Mouse (Mus musculus): ENCODE data around the gene Neurl1b.

The Neurl1b gene

GRCm38 (mm10) chr17:26414523-26415354, at the start of gene Neurl1b:
TSS of gene Neurl1b (plus strand) at chr17:26414829.
- DNase-seq (ENCODE audit: low spot score in 2 of 2): peak; percentile 44 to 52

DNA sequence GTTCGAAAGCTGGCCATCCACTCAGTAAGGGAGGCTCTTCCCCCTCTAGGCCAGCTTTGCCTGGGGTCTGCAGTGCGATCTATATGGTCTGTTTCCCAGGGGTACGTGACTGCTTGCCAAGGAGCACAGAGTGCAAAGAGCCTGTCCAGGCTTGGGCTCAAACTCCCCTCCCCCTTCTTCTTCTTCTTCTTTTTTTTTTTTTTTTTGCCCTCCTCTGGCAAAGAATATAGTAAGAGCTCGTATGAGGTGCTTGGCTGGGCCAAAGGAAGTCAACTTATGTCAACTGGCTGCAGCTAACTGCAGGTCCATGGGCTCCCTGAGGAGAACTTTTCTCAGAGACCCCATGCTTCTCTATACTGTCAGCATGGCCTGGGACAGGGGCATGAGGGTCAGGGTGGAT, 47.8 kb upstream of the Neurl1b start:
- DNase-seq (ENCODE audit: low spot score in 2 of 2): no peak

GRCm38 (mm10) chr17:26368336-26368992, 46.2 kb upstream of the Neurl1b start:
- peak in 1 of 2 experiments; percentile 12 for DNase-seq (ENCODE audit: low spot score in 2 of 2)

GRCm38 (mm10) chr17:26370521-26371245, 43.9 kb upstream of the Neurl1b start:
- peak; percentile 24 to 45 for DNase-seq (ENCODE audit: low spot score in 2 of 2)

GRCm38 (mm10) chr17:26371246-26371535, 43.4 kb upstream of the Neurl1b start:
- no peak for DNase-seq (ENCODE audit: low spot score in 2 of 2)

GRCm38 (mm10) chr17:26373211-26373610, 41.4 kb upstream of the Neurl1b start:
- no peak for DNase-seq (ENCODE audit: low spot score in 2 of 2)

DNA sequence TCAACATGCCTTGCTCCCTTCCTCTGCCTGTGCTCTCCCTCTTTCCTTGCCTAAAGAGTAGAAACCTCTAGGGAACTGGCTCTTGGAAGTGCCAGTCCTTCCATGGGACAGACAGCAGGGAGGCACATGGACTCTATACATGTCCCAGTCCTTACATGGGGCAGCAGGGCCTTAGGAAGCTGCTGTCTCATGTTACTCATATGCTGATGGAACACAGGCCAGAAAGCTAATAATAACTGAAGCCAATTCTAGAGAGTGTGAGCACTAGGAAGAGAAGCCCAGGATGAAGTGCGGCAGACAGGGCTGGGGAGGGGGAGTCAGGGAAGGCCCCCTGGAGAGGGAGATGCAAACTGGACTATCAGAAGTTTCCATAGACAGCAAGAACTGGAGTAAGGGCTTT, 38.2 kb upstream of the Neurl1b start:
- no peak for DNase-seq (ENCODE audit: low spot score in 2 of 2)

DNA sequence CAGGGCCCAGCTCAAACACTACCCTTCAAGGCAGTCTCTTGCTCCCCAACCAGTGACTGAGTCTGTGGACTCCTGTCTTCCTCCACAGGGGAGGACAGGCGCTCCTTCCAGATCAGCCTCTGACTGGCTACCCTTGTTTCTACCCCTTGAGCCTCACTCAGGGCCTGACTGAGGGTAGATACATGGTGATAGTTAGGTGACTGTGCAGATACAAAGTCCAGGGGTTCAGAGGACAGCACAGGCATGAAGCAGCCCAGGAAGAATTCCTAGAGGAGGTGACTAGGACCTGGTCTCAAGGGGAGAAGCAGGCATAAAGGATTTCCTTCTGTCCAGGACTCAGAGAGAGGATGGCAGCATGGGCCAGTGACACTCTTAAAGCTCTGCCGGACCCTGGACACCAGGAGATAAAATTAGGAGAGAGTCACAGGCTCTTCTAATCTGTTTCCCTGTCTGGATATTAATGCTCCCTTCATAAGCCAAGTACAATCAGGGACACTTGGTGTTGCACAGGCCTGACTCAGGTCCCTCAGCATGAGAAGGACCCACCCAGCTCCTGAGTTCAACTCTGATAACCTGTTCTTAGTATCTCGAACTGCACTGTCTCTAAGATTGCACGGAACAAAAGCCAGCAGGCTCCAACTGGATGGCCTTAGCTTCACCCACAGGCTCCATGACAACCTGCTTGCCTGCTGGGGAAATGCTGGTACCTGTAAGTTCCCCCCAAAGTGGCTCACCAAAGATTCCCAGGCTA, 37.5 kb upstream of the Neurl1b start:
- DNase-seq (ENCODE audit: low spot score in 2 of 2): no peak

GRCm38 (mm10) chr17:26380280-26380985, 34.2 kb upstream of the Neurl1b start:
- DNase-seq (ENCODE audit: low spot score in 2 of 2): no peak

GRCm38 (mm10) chr17:26380986-26381446, 33.6 kb upstream of the Neurl1b start:
- DNase-seq (ENCODE audit: low spot score in 2 of 2): no peak

GRCm38 (mm10) chr17:26381613-26382012, 33.0 kb upstream of the Neurl1b start:
- DNase-seq (ENCODE audit: low spot score in 2 of 2): no peak

DNA sequence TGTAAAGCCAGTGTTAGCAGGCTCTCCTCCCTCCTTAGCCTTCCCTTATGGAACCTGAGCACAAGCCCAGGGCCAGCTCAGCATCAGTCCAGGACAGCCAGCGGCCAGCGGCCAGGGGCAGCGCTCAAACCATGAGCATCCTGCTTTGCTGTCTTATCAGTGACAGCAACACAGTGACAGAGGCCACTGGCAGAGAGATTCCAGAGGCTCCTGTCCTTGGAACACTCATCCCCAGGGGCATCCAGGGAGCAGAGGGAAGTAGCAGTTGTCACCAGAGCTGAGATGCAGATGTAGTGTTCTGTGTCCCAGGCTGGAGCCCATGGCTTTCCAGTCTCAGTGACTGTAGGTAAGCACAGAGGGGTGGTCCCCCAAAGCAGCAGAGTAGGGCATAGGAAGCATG, 32.5 kb upstream of the Neurl1b start:
- no peak for DNase-seq (ENCODE audit: low spot score in 2 of 2)

- DNase-seq (ENCODE audit: low spot score in 2 of 2): no peak
Observed at GRCm38 (mm10) chr17:26382687-26383086, 31.9 kb upstream of the Neurl1b start.

GRCm38 (mm10) chr17:26384111-26384510, 30.5 kb upstream of the Neurl1b start:
- no peak for DNase-seq (ENCODE audit: low spot score in 2 of 2)

- no peak for DNase-seq (ENCODE audit: low spot score in 2 of 2)
Observed at GRCm38 (mm10) chr17:26385252-26386130, 29.1 kb upstream of the Neurl1b start.

DNA sequence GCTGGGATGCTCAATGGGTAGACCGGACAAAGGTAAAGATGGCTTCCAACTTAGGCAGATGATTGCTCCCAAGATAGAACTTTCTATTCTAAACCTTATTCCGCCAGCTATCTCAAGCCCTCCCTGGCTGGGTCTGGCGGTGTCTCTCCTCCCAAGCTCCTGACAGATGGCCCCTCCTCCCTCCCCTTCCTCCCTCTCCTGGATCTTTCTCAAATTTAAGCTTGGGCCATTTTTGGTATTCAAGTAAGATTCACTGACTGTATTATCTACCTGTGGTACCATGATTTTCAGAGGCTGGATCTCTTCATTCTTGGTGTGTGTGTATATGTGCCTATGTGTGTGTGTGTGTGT, 28.5 kb upstream of the Neurl1b start:
- DNase-seq (ENCODE audit: low spot score in 2 of 2): no peak

GRCm38 (mm10) chr17:26388106-26388505, 26.5 kb upstream of the Neurl1b start:
- DNase-seq (ENCODE audit: low spot score in 2 of 2): no peak

GRCm38 (mm10) chr17:26389241-26389640, 25.4 kb upstream of the Neurl1b start:
- DNase-seq (ENCODE audit: low spot score in 2 of 2): no peak

DNA sequence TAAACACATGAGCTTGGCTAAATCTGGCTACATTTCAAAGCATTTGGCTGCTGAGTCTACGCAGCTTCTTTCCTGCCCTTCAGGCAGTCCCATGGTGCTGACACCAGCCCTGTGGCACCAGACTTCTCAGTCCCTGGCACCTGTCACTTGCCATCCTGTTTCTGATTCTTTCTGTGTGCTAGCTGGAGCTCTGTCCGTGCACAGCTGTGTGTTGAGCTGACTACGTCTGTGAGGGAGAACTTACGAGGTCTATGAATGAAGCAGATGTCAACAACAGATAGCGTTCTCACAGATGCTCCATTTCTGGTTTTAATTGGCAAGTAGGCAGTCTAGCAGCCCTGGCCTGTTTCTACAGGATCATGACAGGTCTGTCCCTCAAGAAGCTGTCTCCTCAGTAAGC, 24.0 kb upstream of the Neurl1b start:
- DNase-seq (ENCODE audit: low spot score in 2 of 2): no peak

- DNase-seq (ENCODE audit: low spot score in 2 of 2): no peak
Observed at GRCm38 (mm10) chr17:26392355-26392754, 22.3 kb upstream of the Neurl1b start.
